Mouse (Mus musculus): ENCODE data around the gene Cd63. TPM values are rescaled to one million over a fixed set of nuclear protein-coding genes. Genes with fewer than 3 reads are reported as not detected.

Cd63 gene
- total and polyA plus RNA-seq, 3 experiments = 0.04 to 1.7 (median 0.22) TPM

DNA sequence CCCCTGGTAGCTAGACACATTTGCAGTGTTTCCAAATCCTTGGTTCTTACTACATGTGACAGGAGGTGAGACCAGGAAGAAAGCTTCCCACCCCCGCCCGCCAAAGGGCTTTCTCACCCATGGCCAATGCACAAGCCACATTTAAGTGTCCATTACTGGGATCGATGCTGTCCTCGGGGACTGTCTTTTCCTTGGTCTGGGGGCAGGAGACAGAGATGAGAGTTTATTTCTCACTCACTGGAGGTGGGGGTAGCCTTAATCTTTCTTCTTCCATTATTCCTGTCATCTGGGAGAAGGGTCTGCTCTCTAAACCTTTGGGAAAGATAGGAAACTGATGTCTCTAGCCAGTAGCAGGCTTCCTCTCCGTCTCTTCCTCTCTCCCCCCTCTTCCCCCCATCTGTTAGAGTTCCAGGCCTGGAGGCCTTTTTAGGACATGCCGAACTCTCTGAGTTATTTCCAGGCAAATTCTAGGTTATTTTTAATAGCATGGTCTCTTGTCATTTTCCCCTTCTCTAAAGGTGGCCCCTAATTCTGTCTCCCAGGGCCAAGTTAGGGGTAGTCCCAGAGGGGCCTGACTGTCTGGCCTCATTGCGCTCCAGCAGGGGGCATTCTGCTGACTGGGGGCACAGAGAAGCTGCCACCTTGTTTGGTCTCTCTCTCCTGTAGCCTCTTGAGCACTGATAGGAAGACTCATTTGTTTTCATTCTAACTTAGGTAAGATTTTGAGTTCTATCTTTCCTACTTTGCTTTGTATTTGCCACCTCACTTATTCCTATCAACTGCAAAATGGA, 34.4 kb downstream of the Cd63 start:
- peaks cover 51% of the 10 kb centered on the region for H3K27me3 ChIP-seq (ENCODE audit: insufficient read depth, low read length)

GRCm38 (mm10) chr10:128935826-128936440, 35.1 kb downstream of the Cd63 start:
- Histone ChIP-seq H3K4me1 (ENCODE audit: insufficient read depth, low read depth, low read length) (no peaks in the 10 kb centered on the region; the same call in 1 of the 2 replicates), H3K27me3 (ENCODE audit: insufficient read depth, low read length) (peaks cover 52% of the 10 kb centered on the region), H3K36me3 (replicated peaks) (no peaks in the 10 kb centered on the region), H3K9me3 (replicated peaks) (no peaks in the 10 kb centered on the region), H3K4me3 (ENCODE audit: low read depth, low read length) (no peak overlapping the region)
- no peak for ATAC-seq (ENCODE audit: extremely low read depth, insufficient number of reproducible peaks, low FRiP score, poor library complexity, severe bottlenecking)
- TF ChIP-seq TAL1 (conservative IDR thresholded peaks at IDR 0.05; ENCODE audit: low read depth, low read length) = no peak
- TF ChIP-seq CTCF (IDR thresholded peaks at IDR 0.05; ENCODE audit: low read depth, low read length) = no peak
- no peak for TF ChIP-seq GATA2 (IDR thresholded peaks at IDR 0.05; ENCODE audit: borderline replicate concordance, low read depth, low read length)
- no peak for TF ChIP-seq GATA1 (IDR thresholded peaks at IDR 0.05; ENCODE audit: borderline replicate concordance, low read length)
- no peak for TF ChIP-seq POLR2AphosphoS5 (IDR thresholded peaks at IDR 0.05; ENCODE audit: insufficient replicate concordance, low read depth, low read length)
- DNase-seq (ENCODE audit: low spot score) = no peak

More for the DNA sequence above, 34.4 kb downstream of the Cd63 start:
- DNase-seq (ENCODE audit: low spot score) (no peak), ATAC-seq (ENCODE audit: extremely low read depth, insufficient number of reproducible peaks, low FRiP score, poor library complexity, severe bottlenecking) (no peak)
- no peaks in the 10 kb centered on the region for H3K9me3 ChIP-seq (replicated peaks)
- no peaks in the 10 kb centered on the region for H3K36me3 ChIP-seq (replicated peaks)
- TF ChIP-seq GATA1 (IDR thresholded peaks at IDR 0.05; ENCODE audit: borderline replicate concordance, low read length) (no peak), POLR2AphosphoS5 (IDR thresholded peaks at IDR 0.05; ENCODE audit: insufficient replicate concordance, low read depth, low read length) (no peak), TAL1 (conservative IDR thresholded peaks at IDR 0.05; ENCODE audit: low read depth, low read length) (no peak), GATA2 (IDR thresholded peaks at IDR 0.05; ENCODE audit: borderline replicate concordance, low read depth, low read length) (no peak), CTCF (IDR thresholded peaks at IDR 0.05; ENCODE audit: low read depth, low read length) (no peak)
- H3K4me1 ChIP-seq (ENCODE audit: insufficient read depth, low read depth, low read length) = no peaks in the 10 kb centered on the region
- H3K4me3 ChIP-seq (ENCODE audit: low read depth, low read length) = no peak overlapping the region

- Histone ChIP-seq H3K4me1 (ENCODE audit: insufficient read depth, low read depth, low read length) (no peaks in the 10 kb centered on the region; the same call in 1 of the 2 replicates), H3K9me3 (replicated peaks) (no peaks in the 10 kb centered on the region), H3K27me3 (ENCODE audit: insufficient read depth, low read length) (peaks cover 49% of the 10 kb centered on the region), H3K36me3 (replicated peaks) (no peaks in the 10 kb centered on the region), H3K4me3 (ENCODE audit: low read depth, low read length) (no peak overlapping the region)
- no peak for TF ChIP-seq TAL1 (conservative IDR thresholded peaks at IDR 0.05; ENCODE audit: low read depth, low read length)
- TF ChIP-seq GATA1 (IDR thresholded peaks at IDR 0.05; ENCODE audit: borderline replicate concordance, low read length) = no peak
- TF ChIP-seq CTCF (IDR thresholded peaks at IDR 0.05; ENCODE audit: low read depth, low read length) = no peak
- no peak for TF ChIP-seq GATA2 (IDR thresholded peaks at IDR 0.05; ENCODE audit: borderline replicate concordance, low read depth, low read length)
- no peak for TF ChIP-seq POLR2AphosphoS5 (IDR thresholded peaks at IDR 0.05; ENCODE audit: insufficient replicate concordance, low read depth, low read length)
- no peak for ATAC-seq (ENCODE audit: extremely low read depth, insufficient number of reproducible peaks, low FRiP score, poor library complexity, severe bottlenecking)
- DNase-seq (ENCODE audit: low spot score) = no peak
Measured at GRCm38 (mm10) chr10:128937756-128938390, 37.1 kb downstream of the Cd63 start.

- Histone ChIP-seq H3K9me3 (replicated peaks) (no peaks in the 10 kb centered on the region), H3K36me3 (replicated peaks) (no peaks in the 10 kb centered on the region), H3K4me3 (ENCODE audit: low read depth, low read length) (no peak overlapping the region), H3K27me3 (ENCODE audit: insufficient read depth, low read length) (peaks cover 43% of the 10 kb centered on the region), H3K4me1 (ENCODE audit: insufficient read depth, low read depth, low read length) (no peaks in the 10 kb centered on the region; the same call in 1 of the 2 replicates)
- ATAC-seq (ENCODE audit: extremely low read depth, insufficient number of reproducible peaks, low FRiP score, poor library complexity, severe bottlenecking) (no peak), DNase-seq (ENCODE audit: low spot score) (no peak)
- no peak for TF ChIP-seq TAL1 (conservative IDR thresholded peaks at IDR 0.05; ENCODE audit: low read depth, low read length)
- no peak for TF ChIP-seq POLR2AphosphoS5 (IDR thresholded peaks at IDR 0.05; ENCODE audit: insufficient replicate concordance, low read depth, low read length)
- TF ChIP-seq CTCF (IDR thresholded peaks at IDR 0.05; ENCODE audit: low read depth, low read length) = no peak
Measured at GRCm38 (mm10) chr10:128938457-128938856, 37.7 kb downstream of the Cd63 start.

GRCm38 (mm10) chr10:128938974-128939373, 38.2 kb downstream of the Cd63 start:
- no peak overlapping the region for H3K4me3 ChIP-seq (ENCODE audit: low read depth, low read length)
- ATAC-seq (ENCODE audit: extremely low read depth, insufficient number of reproducible peaks, low FRiP score, poor library complexity, severe bottlenecking) (no peak), DNase-seq (ENCODE audit: low spot score) (no peak)
- TF ChIP-seq TAL1 (conservative IDR thresholded peaks at IDR 0.05; ENCODE audit: low read depth, low read length) (no peak), GATA1 (IDR thresholded peaks at IDR 0.05; ENCODE audit: borderline replicate concordance, low read length) (no peak), GATA2 (IDR thresholded peaks at IDR 0.05; ENCODE audit: borderline replicate concordance, low read depth, low read length) (no peak), CTCF (IDR thresholded peaks at IDR 0.05; ENCODE audit: low read depth, low read length) (no peak), POLR2AphosphoS5 (IDR thresholded peaks at IDR 0.05; ENCODE audit: insufficient replicate concordance, low read depth, low read length) (no peak)
- H3K4me1 ChIP-seq (ENCODE audit: insufficient read depth, low read depth, low read length) = no peaks in the 10 kb centered on the region; the same call in 1 of the 2 replicates
- H3K36me3 ChIP-seq (replicated peaks) = no peaks in the 10 kb centered on the region
- H3K9me3 ChIP-seq (replicated peaks) = no peaks in the 10 kb centered on the region
- peaks cover 38% of the 10 kb centered on the region for H3K27me3 ChIP-seq (ENCODE audit: insufficient read depth, low read length)
